Mouse (Mus musculus): ENCODE measurements at regions not wholly inside any gene's neighbourhood (a gene's known extent, or its start where the extent isn't known, plus 50 kb on each side); places are given as distances from the start of the nearest gene placed in this dataset.

- no peak for TF ChIP-seq RAD21 (IDR thresholded peaks at IDR 0.05; ENCODE audit: low read depth, low read length)
- no peak for TF ChIP-seq TCF12 (IDR thresholded peaks at IDR 0.05; ENCODE audit: low read depth, low read length)
- TF ChIP-seq E2F4 (IDR thresholded peaks at IDR 0.05; ENCODE audit: insufficient replicate concordance, low read depth, low read length), result no peak
These were observed 489.2 kb upstream of the Marcks start for GRCm38 (mm10) chr10:37627900-37628299.

GRCm38 (mm10) chr10:37626758-37627201 lies 488.1 kb upstream of the Marcks start:
- Histone ChIP-seq H3K27ac (ENCODE audit: insufficient read depth, low read depth) (no peak overlapping the region), H3K79me2 (replicated peaks; ENCODE audit: control insufficient read depth, extremely low read depth, insufficient read depth, poor library complexity, severe bottlenecking) (no peaks in the 10 kb centered on the region), H3K36me3 (replicated peaks in 1 of 2; ENCODE audit: control insufficient read depth in 1 of 2, insufficient read depth in 1 of 2, low read length in 1 of 2) (no peaks in the 10 kb centered on the region), H3K4me3 (replicated peaks in 1 of 3; ENCODE audit: low read depth in 2 of 3, low read length in 2 of 3, poor library complexity in 1 of 3) (no peak overlapping the region), H3K9me3 (replicated peaks; ENCODE audit: low read length) (no peaks in the 10 kb centered on the region), H3K9ac (ENCODE audit: insufficient read depth, low read depth) (no peak overlapping the region), H3K27me3 (replicated peaks) (no peaks in the 10 kb centered on the region), H3K4me2 (ENCODE audit: insufficient read depth, low read depth, poor library complexity, severe bottlenecking) (no peak overlapping the region), H3K4me1 (ENCODE audit: control insufficient read depth in 1 of 2, insufficient read depth in 2 of 2) (peaks cover 0 to 4% of the 10 kb centered on the region in 2 experiments; a peak in 2 of 4 replicates)
- no peak for DNase-seq (ENCODE audit: extremely low read depth)
- in situ Hi-C loops (cut with MboI; ENCODE audit: low pct_ligation_motif_present, low pct_unique_long_range_greater_than_20kb, low sequenced_read_pairs) (no loop called here), dilution Hi-C loops (cut with MboI; ENCODE audit: extremely low pct_ligation_motif_present, extremely low pct_unique_long_range_greater_than_20kb, low sequenced_read_pairs) (no loop called here)
- no peak for TF ChIP-seq ELF1 (IDR thresholded peaks at IDR 0.05; ENCODE audit: low read depth, low read length)
- TF ChIP-seq UBTF (IDR thresholded peaks at IDR 0.05; ENCODE audit: low read depth, low read length), result no peak
- no peak for TF ChIP-seq CHD1 (IDR thresholded peaks at IDR 0.05; ENCODE audit: low read depth, low read length)
- TF ChIP-seq RAD21 (IDR thresholded peaks at IDR 0.05; ENCODE audit: low read depth, low read length), result no peak
- TF ChIP-seq NELFE (IDR thresholded peaks at IDR 0.05; ENCODE audit: low read depth, low read length), result no peak
- no peak for TF ChIP-seq JUN (IDR thresholded peaks at IDR 0.05; ENCODE audit: insufficient read depth, low read depth, low read length)
- TF ChIP-seq MYC (IDR thresholded peaks at IDR 0.05; ENCODE audit: low read depth, low read length), result no peak
- TF ChIP-seq KAT2A (IDR thresholded peaks at IDR 0.05; ENCODE audit: insufficient replicate concordance, low read length), result no peak
- TF ChIP-seq CHD2 (IDR thresholded peaks at IDR 0.05; ENCODE audit: low read length), result no peak
- no peak for TF ChIP-seq MAFK (IDR thresholded peaks at IDR 0.05; ENCODE audit: insufficient replicate concordance, low read length)
- no peak for TF ChIP-seq USF1 (IDR thresholded peaks at IDR 0.05; ENCODE audit: low read depth, low read length)
- TF ChIP-seq BHLHE40 (IDR thresholded peaks at IDR 0.05; ENCODE audit: low read depth, low read length), result no peak
- no peak for TF ChIP-seq ETS1 (conservative IDR thresholded peaks at IDR 0.05; ENCODE audit: low read depth, low read length)
- TF ChIP-seq MAX (IDR thresholded peaks at IDR 0.05; ENCODE audit: low read length), result no peak

More at GRCm38 (mm10) chr10:37627900-37628299, 489.2 kb upstream of the Marcks start:
- Histone ChIP-seq H3K9me3 (replicated peaks; ENCODE audit: low read length) (no peaks in the 10 kb centered on the region), H3K36me3 (replicated peaks in 1 of 2; ENCODE audit: control insufficient read depth in 1 of 2, insufficient read depth in 1 of 2, low read length in 1 of 2) (no peaks in the 10 kb centered on the region), H3K4me2 (ENCODE audit: insufficient read depth, low read depth, poor library complexity, severe bottlenecking) (no peak overlapping the region), H3K79me2 (replicated peaks; ENCODE audit: control insufficient read depth, extremely low read depth, insufficient read depth, poor library complexity, severe bottlenecking) (no peaks in the 10 kb centered on the region), H3K9ac (ENCODE audit: insufficient read depth, low read depth) (no peak overlapping the region), H3K4me1 (ENCODE audit: control insufficient read depth in 1 of 2, insufficient read depth in 2 of 2) (peaks cover 0 to 4% of the 10 kb centered on the region in 2 experiments; a peak in 2 of 4 replicates), H3K4me3 (replicated peaks in 1 of 3; ENCODE audit: low read depth in 2 of 3, low read length in 2 of 3, poor library complexity in 1 of 3) (no peak overlapping the region), H3K27me3 (replicated peaks) (no peaks in the 10 kb centered on the region), H3K27ac (ENCODE audit: insufficient read depth, low read depth) (no peak overlapping the region)
- in situ Hi-C loops (cut with MboI; ENCODE audit: low pct_ligation_motif_present, low pct_unique_long_range_greater_than_20kb, low sequenced_read_pairs), result no loop called here
- no peak for DNase-seq (ENCODE audit: extremely low read depth)
- dilution Hi-C loops (cut with MboI; ENCODE audit: extremely low pct_ligation_motif_present, extremely low pct_unique_long_range_greater_than_20kb, low sequenced_read_pairs), result no loop called here

All from CH12.LX (cell line).